Comparison of ENCODE assay signal across 29 mouse cellular contexts in the genomic region with DNA sequence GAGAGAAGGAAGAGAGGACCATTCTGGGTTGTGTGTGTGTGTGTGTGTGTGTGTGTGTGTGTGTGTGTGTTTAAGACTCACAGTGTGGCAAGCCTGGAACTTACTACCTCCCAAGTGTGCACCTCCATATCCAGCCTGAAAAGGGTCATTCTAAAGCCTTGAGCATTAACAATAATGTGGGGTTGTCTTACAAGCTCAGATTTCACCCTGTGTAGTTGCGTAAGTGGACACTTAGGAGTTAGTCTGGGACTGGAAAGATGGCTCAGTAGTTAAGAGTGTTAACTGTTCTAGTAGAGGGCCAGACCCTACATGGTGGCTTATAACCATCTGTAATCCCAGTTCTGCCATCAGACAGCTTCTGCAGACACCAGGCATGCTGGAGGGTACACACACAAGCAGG. TPM values are rescaled to one million over a fixed set of nuclear protein-coding genes. Genes with fewer than 3 reads are reported as not detected.
DNase-seq lines count a peak whose midpoint lies in the region; ATAC-seq and TF ChIP-seq lines count a peak whose summit lies in the region.
"Had no signal": no experiment of that assay in that cellular context is flagged by ENCODE, and none has a peak within 500 bp of the region (broad histone marks: within the 10 kb centered on the region; RNA-seq: fewer than 3 reads in every experiment).

No protein-coding gene starts in this region.

- no peak overlapping the region for H3K4me2 ChIP-seq in embryonic facial prominence, embryonic 11.5 days (ENCODE audit: low read depth, low read length)
- H3K4me2 ChIP-seq in kidney, embryonic 14.5 days (replicated peaks; ENCODE audit: low read depth, low read length): no peak overlapping the region
- no peak overlapping the region for H3K4me2 ChIP-seq in kidney, postnatal 0 days (ENCODE audit: low read length)
- no peak overlapping the region for H3K4me2 ChIP-seq in embryonic facial prominence, embryonic 14.5 days (ENCODE audit: low read depth, low read length)
- H3K4me2 ChIP-seq: embryonic facial prominence, embryonic 13.5 days; forebrain, embryonic 13.5 days; heart, embryonic 12.5 days; heart, embryonic 15.5 days; hindbrain, embryonic 13.5 days had no signal

- no peak for ATAC-seq in embryonic facial prominence, embryonic 11.5 days (replicated peaks; ENCODE audit: insufficient number of reproducible peaks, low FRiP score, low TSS enrichment, low read depth)
- ATAC-seq in kidney, embryonic 14.5 days (ENCODE audit: low FRiP score, low TSS enrichment): peak; percentile 63
- ATAC-seq in kidney, postnatal 0 days (replicated peaks; ENCODE audit: low FRiP score, low read depth): peak; percentile 40; the same call in 1 of the 2 replicates
- ATAC-seq in embryonic facial prominence, embryonic 14.5 days (ENCODE audit: low read depth): peak; percentile 12; the same call in 1 of the 2 replicates
- ATAC-seq: activated CD4-positive, CD25-positive, alpha-beta regulatory T cell, adult 4 months; CD4-positive, CD25-positive, alpha-beta regulatory T cell, adult 4 months; forebrain, embryonic 13.5 days; forebrain, embryonic 16.5 days; hindbrain, embryonic 16.5 days had no signal

- TF ChIP-seq CTCF in kidney, postnatal 0 days (IDR thresholded peaks at IDR 0.05; ENCODE audit: low read depth): no peak

- DNase-seq in embryonic facial prominence, embryonic 11.5 days (ENCODE audit: low spot score): peak; percentile 21
- no peak for DNase-seq in embryonic facial prominence, embryonic 10.5 days (ENCODE audit: low spot score)
- DNase-seq in kidney, adult 9 months: no peak
- peak; percentile 52 for DNase-seq in kidney, postnatal 0 days (ENCODE audit: low spot score)
- no peak for DNase-seq in kidney, postnatal 14 days
- DNase-seq in embryonic facial prominence, embryonic 14.5 days (ENCODE audit: low spot score): peak; percentile 13
- DNase-seq in urinary bladder, adult 2 months (ENCODE audit: low spot score): no peak
- DNase-seq: adrenal gland, adult 8-10 months; adrenal gland, postnatal 25 days; B cell, adult 2 months; cerebellum, adult 11-12 months; cerebellum, adult 8-10 months; cerebellum, postnatal 10 days; gastrocnemius, postnatal 10 days; gastrocnemius, postnatal 36 days; heart, postnatal 10 days; heart, postnatal 36 days had no signal

- 43% methylated on average over 1 of the region's 1 CpGs for WGBS in embryonic facial prominence, embryonic 11.5 days
- WGBS in embryonic facial prominence, embryonic 10.5 days: 50% methylated on average over 1 of the region's 1 CpGs
- 33% methylated on average over 1 of the region's 1 CpGs for WGBS in kidney, embryonic 14.5 days
- 62% methylated on average over 1 of the region's 1 CpGs for WGBS in kidney, postnatal 0 days
- WGBS in embryonic facial prominence, embryonic 14.5 days: 57% methylated on average over 1 of the region's 1 CpGs

- H3K27ac ChIP-seq in embryonic facial prominence, embryonic 11.5 days (replicated peaks; ENCODE audit: low read depth, low read length): no peak overlapping the region
- no peak overlapping the region for H3K27ac ChIP-seq in embryonic facial prominence, embryonic 10.5 days (replicated peaks)
- peak overlapping the region; percentile 53; the same call in 1 of the 2 replicates for H3K27ac ChIP-seq in kidney, embryonic 14.5 days (ENCODE audit: low read depth, low read length)
- peak overlapping the region; percentile 64 for H3K27ac ChIP-seq in kidney, postnatal 0 days
- H3K27ac ChIP-seq in embryonic facial prominence, embryonic 14.5 days (replicated peaks; ENCODE audit: low read depth, low read length): no peak overlapping the region
- H3K27ac ChIP-seq: embryonic facial prominence, embryonic 13.5 days; forebrain, embryonic 10.5 days; forebrain, embryonic 13.5 days; heart, embryonic 15.5 days; hindbrain, embryonic 10.5 days; hindbrain, embryonic 13.5 days had no signal

- H3K4me3 ChIP-seq in embryonic facial prominence, embryonic 11.5 days (ENCODE audit: low read depth, low read length): no peak overlapping the region
- H3K4me3 ChIP-seq in embryonic facial prominence, embryonic 10.5 days: no peak overlapping the region
- H3K4me3 ChIP-seq in kidney, embryonic 14.5 days (ENCODE audit: low read length): no peak overlapping the region
- H3K4me3 ChIP-seq in kidney, postnatal 0 days (replicated peaks; ENCODE audit: low read depth, low read length): no peak overlapping the region
- H3K4me3 ChIP-seq in embryonic facial prominence, embryonic 14.5 days (ENCODE audit: low read depth, low read length): no peak overlapping the region
- H3K4me3 ChIP-seq: embryonic facial prominence, embryonic 13.5 days; forebrain, embryonic 10.5 days; forebrain, embryonic 13.5 days; heart, embryonic 12.5 days; heart, embryonic 15.5 days; hindbrain, embryonic 10.5 days; hindbrain, embryonic 13.5 days had no signal

- H3K9ac ChIP-seq in embryonic facial prominence, embryonic 11.5 days (replicated peaks; ENCODE audit: low read length): no peak overlapping the region
- no peak overlapping the region for H3K9ac ChIP-seq in kidney, embryonic 14.5 days (ENCODE audit: low read depth, low read length)
- no peak overlapping the region for H3K9ac ChIP-seq in kidney, postnatal 0 days (ENCODE audit: low read depth, low read length)
- no peak overlapping the region for H3K9ac ChIP-seq in embryonic facial prominence, embryonic 14.5 days (ENCODE audit: low read depth, low read length)
- H3K9ac ChIP-seq: embryonic facial prominence, embryonic 13.5 days; forebrain, embryonic 13.5 days; heart, embryonic 12.5 days; heart, embryonic 15.5 days; hindbrain, embryonic 13.5 days had no signal

- no peaks in the 10 kb centered on the region for H3K27me3 ChIP-seq in embryonic facial prominence, embryonic 11.5 days (ENCODE audit: control insufficient read depth, insufficient read depth, low read length)
- H3K27me3 ChIP-seq in embryonic facial prominence, embryonic 10.5 days (replicated peaks; ENCODE audit: low read depth, poor library complexity, severe bottlenecking): no peaks in the 10 kb centered on the region
- no peaks in the 10 kb centered on the region for H3K27me3 ChIP-seq in kidney, embryonic 14.5 days (ENCODE audit: control insufficient read depth, insufficient read depth, low read length)
- no peaks in the 10 kb centered on the region for H3K27me3 ChIP-seq in kidney, postnatal 0 days (ENCODE audit: insufficient read depth, low read length)
- H3K27me3 ChIP-seq in embryonic facial prominence, embryonic 14.5 days (replicated peaks; ENCODE audit: control insufficient read depth, insufficient read depth, low read length): no peaks in the 10 kb centered on the region
- H3K27me3 ChIP-seq: embryonic facial prominence, embryonic 13.5 days; forebrain, embryonic 13.5 days; heart, embryonic 12.5 days; heart, embryonic 15.5 days; hindbrain, embryonic 13.5 days had no signal

- no peaks in the 10 kb centered on the region for H3K36me3 ChIP-seq in embryonic facial prominence, embryonic 11.5 days (replicated peaks; ENCODE audit: control insufficient read depth, insufficient read depth, low read depth, low read length)
- H3K36me3 ChIP-seq in embryonic facial prominence, embryonic 10.5 days (replicated peaks): 0 out of 2 replicates have a peak, but pooled peaks cover 2% of the 10 kb centered on the region
- no peaks in the 10 kb centered on the region for H3K36me3 ChIP-seq in kidney, embryonic 14.5 days (ENCODE audit: control insufficient read depth, insufficient read depth, low read length)
- no peaks in the 10 kb centered on the region for H3K36me3 ChIP-seq in kidney, postnatal 0 days (ENCODE audit: insufficient read depth, low read length)
- H3K36me3 ChIP-seq in embryonic facial prominence, embryonic 14.5 days (ENCODE audit: control insufficient read depth, insufficient read depth, low read length): no peaks in the 10 kb centered on the region
- H3K36me3 ChIP-seq: embryonic facial prominence, embryonic 13.5 days; forebrain, embryonic 10.5 days; heart, embryonic 15.5 days; hindbrain, embryonic 13.5 days had no signal

- H3K9me3 ChIP-seq in embryonic facial prominence, embryonic 11.5 days (replicated peaks; ENCODE audit: control insufficient read depth, low read length): no peaks in the 10 kb centered on the region
- no peaks in the 10 kb centered on the region for H3K9me3 ChIP-seq in embryonic facial prominence, embryonic 10.5 days
- no peaks in the 10 kb centered on the region for H3K9me3 ChIP-seq in kidney, embryonic 14.5 days (ENCODE audit: control insufficient read depth, low read length)
- no peaks in the 10 kb centered on the region for H3K9me3 ChIP-seq in kidney, postnatal 0 days (replicated peaks; ENCODE audit: low read length)
- no peaks in the 10 kb centered on the region for H3K9me3 ChIP-seq in embryonic facial prominence, embryonic 14.5 days (ENCODE audit: control insufficient read depth, low read length)
- H3K9me3 ChIP-seq: embryonic facial prominence, embryonic 13.5 days; forebrain, embryonic 10.5 days; forebrain, embryonic 13.5 days; heart, embryonic 12.5 days; heart, embryonic 15.5 days; hindbrain, embryonic 10.5 days; hindbrain, embryonic 13.5 days had no signal

- no peaks in the 10 kb centered on the region; the same call in 1 of the 2 replicates for H3K4me1 ChIP-seq in embryonic facial prominence, embryonic 11.5 days (ENCODE audit: control insufficient read depth, insufficient read depth, low read length)
- H3K4me1 ChIP-seq in embryonic facial prominence, embryonic 10.5 days: peaks cover 31% of the 10 kb centered on the region
- H3K4me1 ChIP-seq in kidney, embryonic 14.5 days (ENCODE audit: control insufficient read depth, insufficient read depth, low read length): peaks cover 25% of the 10 kb centered on the region
- H3K4me1 ChIP-seq in kidney, postnatal 0 days (replicated peaks; ENCODE audit: insufficient read depth, low read length): peaks cover 18% of the 10 kb centered on the region
- peaks cover 6% of the 10 kb centered on the region; the same call in 1 of the 2 replicates for H3K4me1 ChIP-seq in embryonic facial prominence, embryonic 14.5 days (ENCODE audit: control insufficient read depth, insufficient read depth, low read length)

RNA-seq across cellular contexts. Expression of a gene that starts 18.7 kb away (rescaled TPM):
- 34.7 and 37.9 TPM in 2 replicates for polyA plus RNA-seq in embryonic facial prominence, embryonic 11.5 days (2014; fragmentation: Nextera tagmentation; extraction: Ambion mirVana)
- 34.5 and 37.6 TPM in 2 replicates for polyA plus RNA-seq in embryonic facial prominence, embryonic 10.5 days (2016; fragmentation: Nextera tagmentation; extraction: Ambion mirVana)
- polyA plus RNA-seq in kidney, embryonic 14.5 days (2014; fragmentation: Nextera tagmentation; extraction: Ambion mirVana): 45.0 and 69.8 TPM in 2 replicates
- 24.3 and 27.9 TPM in 2 replicates for polyA plus RNA-seq in kidney, postnatal 0 days (2015; fragmentation: Nextera tagmentation; extraction: Ambion mirVana)
- polyA plus RNA-seq in embryonic facial prominence, embryonic 14.5 days (2014; fragmentation: Nextera tagmentation; extraction: Ambion mirVana): 51.3 and 57.3 TPM in 2 replicates
- 27.1 and 35.6 TPM in 2 replicates for polyA plus RNA-seq in urinary bladder, adult 2 months (2012; rRNA removed)

Comparison
In these comparisons a context has a peak if more than half of its experiments do, and no peak if none do; other contexts are left out.
1. DNase-seq: peak in embryonic facial prominence, embryonic 11.5 days (single experiment), kidney, postnatal 0 days (single experiment) and embryonic facial prominence, embryonic 14.5 days (single experiment); none in embryonic facial prominence, embryonic 10.5 days (single experiment), kidney, adult 9 months (single experiment), kidney, postnatal 14 days (single experiment) and urinary bladder, adult 2 months (single experiment).
2. H3K27ac ChIP-seq: peak in kidney, embryonic 14.5 days (single experiment) and kidney, postnatal 0 days (single experiment); none in embryonic facial prominence, embryonic 11.5 days (single experiment), embryonic facial prominence, embryonic 10.5 days (single experiment) and embryonic facial prominence, embryonic 14.5 days (single experiment).